Mouse (Mus musculus) CH12.LX (cell line): ENCODE data around the gene Hpcal1.

Experiments used
- CHD1 ChIP-seq: IDR thresholded peaks from 2 replicates; pipeline ENCODE4 v1.6.1; 2012; ENCODE audit warnings: low read depth, low read length, improper control_type of control experiment, inconsistent platforms
- CTCF ChIP-seq, 2 experiments: IDR thresholded peaks in 1 of 2; conservative IDR thresholded peaks in 1 of 2; 2 replicates each; pipeline ENCODE4 v1.5.1; 2011 to 2012; ENCODE audit warnings: low read depth in 2 of 2, low read length in 2 of 2, improper control_type of control experiment in 1 of 2, inconsistent platforms in 1 of 2, mild to moderate bottlenecking in 1 of 2, moderate library complexity in 1 of 2
- E2F4 ChIP-seq: IDR thresholded peaks from 2 replicates; pipeline ENCODE4 v1.6.1; 2011; ENCODE audit warnings: low read depth, low read length, improper control_type of control experiment; ENCODE audit not compliant: insufficient replicate concordance
- GABPA ChIP-seq: IDR thresholded peaks from 2 replicates; pipeline ENCODE4 v1.6.1; 2012; ENCODE audit warnings: low read depth, low read length, improper control_type of control experiment, inconsistent platforms; ENCODE audit not compliant: insufficient replicate concordance
- IRF4 ChIP-seq: IDR thresholded peaks from 2 replicates; pipeline ENCODE4 v1.6.1; 2014; ENCODE audit warnings: low read depth, mild to moderate bottlenecking, inconsistent platforms, low read length, improper control_type of control experiment
- KAT2A ChIP-seq: IDR thresholded peaks from 2 replicates; pipeline ENCODE4 v1.6.1; 2012; ENCODE audit warnings: low read length, improper control_type of control experiment, inconsistent platforms; ENCODE audit not compliant: insufficient replicate concordance
- MAX ChIP-seq: IDR thresholded peaks from 2 replicates; pipeline ENCODE4 v1.6.1; 2011; ENCODE audit warnings: low read length, improper control_type of control experiment
- MAZ ChIP-seq: IDR thresholded peaks from 2 replicates; pipeline ENCODE4 v1.6.1; 2012; ENCODE audit warnings: low read depth, mild to moderate bottlenecking, inconsistent platforms, low read length, improper control_type of control experiment, moderate library complexity
- MXI1 ChIP-seq: IDR thresholded peaks from 2 replicates; pipeline ENCODE4 v1.6.1; 2011; ENCODE audit warnings: mild to moderate bottlenecking, low read depth, low read length, improper control_type of control experiment
- NELFE ChIP-seq: IDR thresholded peaks from 2 replicates; pipeline ENCODE4 v1.6.1; 2011; ENCODE audit warnings: low read depth, low read length, improper control_type of control experiment
- POLR2A ChIP-seq: IDR thresholded peaks from 2 replicates; pipeline ENCODE4 v1.6.1; 2011; ENCODE audit warnings: low read depth, mild to moderate bottlenecking, improper control_type of control experiment, low read length
- SIN3A ChIP-seq: IDR thresholded peaks from 2 replicates; pipeline ENCODE4 v1.6.1; 2012; ENCODE audit warnings: low read length, improper control_type of control experiment, inconsistent platforms
- SMC3 ChIP-seq: IDR thresholded peaks from 2 replicates; pipeline ENCODE4 v1.6.1; 2011; ENCODE audit warnings: low read depth, low read length, improper control_type of control experiment
- ZC3H11A ChIP-seq: IDR thresholded peaks from 2 replicates; pipeline ENCODE4 v1.6.1; 2012; ENCODE audit warnings: low read depth, mild to moderate bottlenecking, inconsistent platforms, low read length, improper control_type of control experiment

- TF ChIP-seq POLR2A (no peak), MAX (no peak), IRF4 (no peak), CTCF (conservative IDR thresholded peaks at IDR 0.05 in 1 of 2, IDR thresholded peaks at IDR 0.05 in 1 of 2; ENCODE audit: low read depth in 2 of 2, low read length in 2 of 2) (no peak), CHD1 (no peak), NELFE (no peak), MXI1 (no peak), SIN3A (no peak), E2F4 (no peak), GABPA (no peak), ZC3H11A (no peak), KAT2A (no peak), MAZ (no peak), SMC3 (no peak)
Measured at GRCm38 (mm10) chr12:17702257-17702943, 11.7 kb downstream of the Hpcal1 start.
